Mouse (Mus musculus) layer of hippocampus, adult 9-11 months (tissue): ENCODE data around the gene Lzts2.
A peak's percentile ranks its signal among the peaks of the same experiment; 100 is the strongest.

ENCODE experiments used
- DNase-seq: peaks from one replicate; pipeline ENCODE4 v3.0.0; 2022

Gene Lzts2

GRCm38 (mm10) chr19:45014335-45014971, at the start of gene Lzts2:
Gene Lzts2, plus strand, starts transcription at chr19:45014414.
- no peak for DNase-seq

GRCm38 (mm10) chr19:44965978-44966377, 48.2 kb upstream of the Lzts2 start:
- no peak for DNase-seq

GRCm38 (mm10) chr19:44968329-44968728, 45.9 kb upstream of the Lzts2 start:
- no peak for DNase-seq

- no peak for DNase-seq
Measured at GRCm38 (mm10) chr19:44976636-44977035, 37.6 kb upstream of the Lzts2 start.

GRCm38 (mm10) chr19:44977148-44977547, 37.1 kb upstream of the Lzts2 start:
- DNase-seq = no peak

- DNase-seq = no peak
Measured at GRCm38 (mm10) chr19:44980787-44981186, 33.4 kb upstream of the Lzts2 start.

- no peak for DNase-seq
Measured at GRCm38 (mm10) chr19:44982477-44983115, 31.6 kb upstream of the Lzts2 start.

GRCm38 (mm10) chr19:44983366-44983765, 30.8 kb upstream of the Lzts2 start:
- DNase-seq = no peak

- DNase-seq = no peak
Measured at GRCm38 (mm10) chr19:44984420-44984819, 29.8 kb upstream of the Lzts2 start.

- no peak for DNase-seq
Measured at GRCm38 (mm10) chr19:44985159-44985988, 28.8 kb upstream of the Lzts2 start.

- no peak for DNase-seq
Measured at GRCm38 (mm10) chr19:44987004-44987403, 27.2 kb upstream of the Lzts2 start.

- DNase-seq = peak; percentile 81
Measured at GRCm38 (mm10) chr19:44987851-44988250, 26.4 kb upstream of the Lzts2 start.

GRCm38 (mm10) chr19:44988321-44988720, 25.9 kb upstream of the Lzts2 start:
- DNase-seq = no peak

- no peak for DNase-seq
Measured at GRCm38 (mm10) chr19:44988831-44989566, 25.2 kb upstream of the Lzts2 start, which contains the start of gene Sema4g. Gene Sema4g, plus strand, starts transcription at chr19:44989101.

- no peak for DNase-seq
Measured at GRCm38 (mm10) chr19:44989567-44990495, 24.4 kb upstream of the Lzts2 start.

- DNase-seq = no peak
Measured at GRCm38 (mm10) chr19:44991031-44991430, 23.2 kb upstream of the Lzts2 start.

- DNase-seq = no peak
Measured at GRCm38 (mm10) chr19:44992246-44992645, 22.0 kb upstream of the Lzts2 start.

- no peak for DNase-seq
Measured at GRCm38 (mm10) chr19:44992712-44993111, 21.5 kb upstream of the Lzts2 start.

- no peak for DNase-seq
Measured at GRCm38 (mm10) chr19:44997786-44998185, 16.4 kb upstream of the Lzts2 start.

- no peak for DNase-seq
Measured at GRCm38 (mm10) chr19:44999647-45000046, 14.6 kb upstream of the Lzts2 start.

- DNase-seq = no peak
Measured at GRCm38 (mm10) chr19:45002301-45002700, 11.9 kb upstream of the Lzts2 start.
